Mouse (Mus musculus) thymus, postnatal 0 days (tissue): ENCODE data around the gene Amy2a3. TPM values are rescaled to one million over a fixed set of nuclear protein-coding genes. Genes with fewer than 3 reads are reported as not detected.
"Not testable (repeated sequence)": the region's sequence is repeated elsewhere in the genome, so short reads cannot be mapped to it uniquely, and the experiment has no call there.

Source experiments
- DNase-seq: peaks from one replicate; pipeline ENCODE4 v3.0.0-alpha.2; 2015; ENCODE audit warnings: low spot score
- polyA plus RNA-seq: library from polyadenylated mRNA; unstranded; fragments of >200 nt; fragmentation: Nextera tagmentation; extraction: Ambion mirVana; gene quantifications from 2 replicates; pipeline ENCODE4 v1.2.1, GENCODE M21; 2015

Gene Amy2a3
- polyA plus RNA-seq: not detected in 2 replicates

DNA sequence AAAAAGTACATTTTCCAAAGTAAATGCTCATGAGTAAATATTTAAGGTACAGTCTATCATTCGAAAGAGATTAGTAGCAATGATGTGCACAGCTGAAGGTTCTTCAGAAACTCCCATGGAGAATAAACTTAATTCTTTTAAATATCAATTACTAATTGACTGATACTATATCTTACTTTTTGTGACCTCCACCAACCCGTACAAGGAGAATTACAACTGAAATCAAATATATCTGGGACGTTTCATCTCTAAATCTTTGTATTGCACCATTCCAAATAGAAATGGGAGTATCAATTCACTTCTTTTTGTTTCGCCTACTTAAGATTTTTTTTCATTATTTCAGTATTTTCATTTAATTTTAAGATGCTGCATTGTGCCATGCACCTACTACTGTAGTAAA lies at the start of gene Amy2a3:
TSS of gene Amy2a3 (minus strand) at position 101 of the 400 bp plus-strand sequence.
- not testable (repeated sequence) for DNase-seq

DNA sequence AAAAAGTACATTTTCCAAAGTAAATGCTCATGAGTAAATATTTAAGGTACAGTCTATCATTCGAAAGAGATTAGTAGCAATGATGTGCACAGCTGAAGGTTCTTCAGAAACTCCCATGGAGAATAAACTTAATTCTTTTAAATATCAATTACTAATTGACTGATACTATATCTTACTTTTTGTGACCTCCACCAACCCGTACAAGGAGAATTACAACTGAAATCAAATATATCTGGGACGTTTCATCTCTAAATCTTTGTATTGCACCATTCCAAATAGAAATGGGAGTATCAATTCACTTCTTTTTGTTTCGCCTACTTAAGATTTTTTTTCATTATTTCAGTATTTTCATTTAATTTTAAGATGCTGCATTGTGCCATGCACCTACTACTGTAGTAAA lies 32.7 kb upstream of the Amy2a3 start, which contains the start of gene Amy2a2:
TSS of gene Amy2a2 (minus strand) at position 101 of the 400 bp plus-strand sequence.
- not testable (repeated sequence) for DNase-seq

DNA sequence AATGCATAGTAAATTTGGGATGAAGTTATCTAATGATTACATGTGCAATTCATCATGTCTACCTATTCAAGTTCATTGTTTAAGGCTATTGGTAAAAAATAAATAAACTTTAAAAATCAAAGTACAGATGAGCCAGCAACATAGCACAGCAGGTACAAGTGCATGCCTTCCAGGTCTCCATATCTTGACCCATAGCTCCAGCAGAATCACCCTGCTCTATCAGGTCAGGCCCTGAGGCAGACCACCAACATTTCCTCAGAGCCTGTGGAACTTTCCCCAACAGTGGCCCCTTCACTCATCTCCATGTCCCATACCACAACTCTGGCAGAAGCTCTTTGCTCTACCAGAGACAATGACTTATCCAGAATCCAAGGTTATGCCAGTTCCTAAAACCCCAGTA lies 21.6 kb upstream of the Amy2a3 start:
- not testable (repeated sequence) for DNase-seq

DNA sequence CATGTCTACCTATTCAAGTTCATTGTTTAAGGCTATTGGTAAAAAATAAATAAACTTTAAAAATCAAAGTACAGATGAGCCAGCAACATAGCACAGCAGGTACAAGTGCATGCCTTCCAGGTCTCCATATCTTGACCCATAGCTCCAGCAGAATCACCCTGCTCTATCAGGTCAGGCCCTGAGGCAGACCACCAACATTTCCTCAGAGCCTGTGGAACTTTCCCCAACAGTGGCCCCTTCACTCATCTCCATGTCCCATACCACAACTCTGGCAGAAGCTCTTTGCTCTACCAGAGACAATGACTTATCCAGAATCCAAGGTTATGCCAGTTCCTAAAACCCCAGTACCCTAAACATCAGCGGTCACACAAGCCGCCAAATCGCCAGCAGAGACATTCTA lies 10.9 kb downstream of the Amy2a3 start:
- not testable (repeated sequence) for DNase-seq

DNA sequence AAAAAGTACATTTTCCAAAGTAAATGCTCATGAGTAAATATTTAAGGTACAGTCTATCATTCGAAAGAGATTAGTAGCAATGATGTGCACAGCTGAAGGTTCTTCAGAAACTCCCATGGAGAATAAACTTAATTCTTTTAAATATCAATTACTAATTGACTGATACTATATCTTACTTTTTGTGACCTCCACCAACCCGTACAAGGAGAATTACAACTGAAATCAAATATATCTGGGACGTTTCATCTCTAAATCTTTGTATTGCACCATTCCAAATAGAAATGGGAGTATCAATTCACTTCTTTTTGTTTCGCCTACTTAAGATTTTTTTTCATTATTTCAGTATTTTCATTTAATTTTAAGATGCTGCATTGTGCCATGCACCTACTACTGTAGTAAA lies 32.5 kb downstream of the Amy2a3 start, which contains the start of gene Amy2a4:
TSS of gene Amy2a4 (minus strand) at position 101 of the 400 bp plus-strand sequence.
- not testable (repeated sequence) for DNase-seq

DNA sequence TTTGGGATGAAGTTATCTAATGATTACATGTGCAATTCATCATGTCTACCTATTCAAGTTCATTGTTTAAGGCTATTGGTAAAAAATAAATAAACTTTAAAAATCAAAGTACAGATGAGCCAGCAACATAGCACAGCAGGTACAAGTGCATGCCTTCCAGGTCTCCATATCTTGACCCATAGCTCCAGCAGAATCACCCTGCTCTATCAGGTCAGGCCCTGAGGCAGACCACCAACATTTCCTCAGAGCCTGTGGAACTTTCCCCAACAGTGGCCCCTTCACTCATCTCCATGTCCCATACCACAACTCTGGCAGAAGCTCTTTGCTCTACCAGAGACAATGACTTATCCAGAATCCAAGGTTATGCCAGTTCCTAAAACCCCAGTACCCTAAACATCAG lies 43.6 kb downstream of the Amy2a3 start:
- DNase-seq: not testable (repeated sequence)

DNA sequence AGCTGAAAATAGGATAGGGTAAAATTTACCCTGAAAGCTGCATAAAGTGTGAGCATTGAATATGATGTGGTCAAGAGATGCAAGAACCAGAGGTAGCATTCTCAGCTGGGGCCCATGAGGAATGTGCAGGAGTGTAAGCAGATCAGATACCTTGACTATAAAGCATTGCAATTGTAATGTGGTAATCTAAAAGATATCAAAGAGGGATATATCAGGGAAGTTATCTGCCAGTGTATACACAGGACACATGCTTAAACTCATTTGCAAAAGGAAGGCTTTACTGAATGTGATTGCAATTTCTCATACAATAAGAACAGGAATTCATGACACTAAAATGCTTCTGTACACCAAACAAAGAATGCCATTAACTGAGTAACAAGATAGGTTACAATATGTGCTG lies 44.3 kb downstream of the Amy2a3 start:
- not testable (repeated sequence) for DNase-seq

Other genes with a start within 250 kb of the Amy2a3 start
- 0.03 TPM in 1 of 2 replicates, not detected in the other for gene Amy2a5, start 65.2 kb downstream of the Amy2a3 start, polyA plus RNA-seq
- gene Amy2a4, start 32.6 kb downstream of the Amy2a3 start, polyA plus RNA-seq: not detected in 2 replicates
- gene Amy2a2, start 32.6 kb upstream of the Amy2a3 start, polyA plus RNA-seq: not detected in 2 replicates
- gene Amy2a1, start 208.4 kb upstream of the Amy2a3 start, polyA plus RNA-seq: not detected in 2 replicates